Mouse (Mus musculus): ENCODE data around the gene Mex3b.

DNA sequence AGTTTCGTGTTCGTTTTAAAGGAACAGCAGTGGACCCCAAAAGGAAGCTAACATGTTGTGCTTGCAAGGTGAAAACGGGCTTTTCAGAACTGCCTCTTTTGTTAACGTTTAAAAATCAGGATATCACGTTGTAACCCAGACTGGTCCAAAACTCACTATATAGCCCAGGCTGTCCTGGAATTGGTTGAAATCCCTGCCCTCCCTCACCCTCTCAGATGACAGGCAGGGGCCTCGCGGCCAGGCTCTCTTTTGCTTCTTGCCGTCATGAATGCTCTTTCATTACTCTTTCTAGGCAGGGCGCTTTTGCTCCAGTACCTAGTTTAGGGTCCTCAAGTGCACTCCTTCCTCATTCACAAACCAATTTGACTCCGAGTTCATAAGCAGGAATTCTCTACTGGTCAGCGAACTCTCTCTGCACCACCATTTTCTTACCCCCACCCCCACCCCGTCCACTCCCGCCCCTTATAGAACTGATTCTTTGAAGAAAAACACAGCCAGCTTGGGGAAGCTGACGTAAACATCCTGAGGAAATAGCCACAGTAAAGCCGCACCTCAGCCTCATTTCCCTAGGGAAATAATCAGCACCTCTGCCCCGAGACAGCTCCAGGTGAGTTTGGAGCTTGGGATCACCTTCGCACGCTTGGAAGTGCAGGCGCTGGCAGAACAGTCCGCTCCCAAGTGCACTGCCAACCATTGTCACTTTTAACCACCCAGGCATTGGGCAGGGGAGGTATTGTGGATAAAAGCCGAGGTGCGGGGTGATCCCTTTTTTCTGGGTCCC, 2.0 kb upstream of the Mex3b start:
- TF ChIP-seq CTCF (IDR thresholded peaks at IDR 0.05; ENCODE audit: borderline replicate concordance, insufficient read depth, low read depth, low read length) (no peak), POLR2A (IDR thresholded peaks at IDR 0.05; ENCODE audit: borderline replicate concordance, insufficient read depth, low read length) (no peak)
